Mouse (Mus musculus) liver, embryonic 16.5 days (tissue): ENCODE measurements around the gene Rad52. TPM values are rescaled to one million over a fixed set of nuclear protein-coding genes. Genes with fewer than 3 reads are reported as not detected.
A peak's percentile ranks its signal among the peaks of the same experiment; 100 is the strongest.

Source experiments
- ATAC-seq: fragments of 200-750 bp; cut with Nextera tagmentation; 2 replicates; pipeline ENCODE4 v1.8.0; 2017; ENCODE audit warnings: low read depth, mild to moderate bottlenecking, moderate number of reproducible peaks, moderate library complexity
- H3K27ac ChIP-seq: fragments of 300-500 bp; sonication (generic); 2 replicates; pipeline ENCODE4 v1.5.1; 2014; ENCODE audit warnings: mild to moderate bottlenecking, low read length
- H3K27me3 ChIP-seq: fragments of 300-500 bp; sonication (generic); 2 replicates; pipeline ENCODE4 v1.6.1; 2014; ENCODE audit warnings: low read depth, low read length, mixed read lengths; ENCODE audit not compliant: control insufficient read depth, insufficient read depth
- H3K36me3 ChIP-seq: fragments of 300-500 bp; sonication (generic); 2 replicates; pipeline ENCODE4 v1.6.1; 2014; ENCODE audit warnings: mild to moderate bottlenecking; ENCODE audit not compliant: control insufficient read depth, insufficient read depth
- H3K4me1 ChIP-seq: fragments of 300-500 bp; sonication (generic); 2 replicates; pipeline ENCODE4 v1.6.1; 2014; ENCODE audit warnings: low read depth, low read length, mixed read lengths; ENCODE audit not compliant: control insufficient read depth
- H3K4me2 ChIP-seq: fragments of 300-500 bp; sonication (generic); 2 replicates; pipeline ENCODE4 v1.6.1; 2014; ENCODE audit warnings: low read depth, low read length, mixed read lengths
- H3K4me3 ChIP-seq: fragments of 300-500 bp; sonication (generic); 2 replicates; pipeline ENCODE4 v1.5.1; 2014; ENCODE audit warnings: low read depth, mild to moderate bottlenecking, low read length
- H3K9ac ChIP-seq: fragments of 300-500 bp; sonication (generic); 2 replicates; pipeline ENCODE4 v1.6.1; 2014; ENCODE audit warnings: low read depth, low read length
- H3K9me3 ChIP-seq: fragments of 300-500 bp; sonication (generic); replicated peaks from 2 replicates; pipeline ENCODE4 v1.6.1; 2016; ENCODE audit warnings: low read length; ENCODE audit not compliant: control insufficient read depth
- WGBS: fragments of 180-500 bp; shearing (Covaris S2); extraction: QIAGEN DNeasy Blood & Tissue Kit; methylation state at CpG from one replicate; pipeline ENCODE4 v1.1.7; 2014; ENCODE audit not compliant: insufficient replicate concordance; 5-methylcytosine and 5-hydroxymethylcytosine counted together
- polyA plus RNA-seq: library from polyadenylated mRNA; unstranded; fragments of >200 nt; fragmentation: Nextera tagmentation; extraction: Ambion mirVana; gene quantifications from 2 replicates; pipeline ENCODE4 v1.2.1, GENCODE M21; 2015

Rad52 gene
- polyA plus RNA-seq = 8.3 and 8.7 TPM in 2 replicates

- H3K27me3 ChIP-seq = no peaks in the 10 kb centered on the region
- H3K9ac ChIP-seq = peak within 1 kb of the TSS; percentile 91
- H3K4me2 ChIP-seq = peak within 1 kb of the TSS; percentile 66
- peak; percentile 89 for ATAC-seq
- peak within 1 kb of the TSS; percentile 90 for H3K4me3 ChIP-seq
- WGBS = 1% methylated on average over 67 of the region's 67 CpGs
- H3K4me1 ChIP-seq = peaks cover 10% of the 10 kb centered on the region
- H3K36me3 ChIP-seq = no peaks in the 10 kb centered on the region
- H3K27ac ChIP-seq = peak within 1 kb of the TSS; percentile 96
- H3K9me3 ChIP-seq = no peaks in the 10 kb centered on the region
Measured at GRCm38 (mm10) chr6:119902204-119903080, at the start of gene Rad52. Gene Rad52 (plus strand): TSS chr6:119902698.

GRCm38 (mm10) chr6:119854156-119854555, 48.3 kb upstream of the Rad52 start:
- Histone ChIP-seq H3K27me3 (no peaks in the 10 kb centered on the region), H3K9ac (no peak overlapping the region), H3K9me3 (no peaks in the 10 kb centered on the region), H3K4me1 (no peaks in the 10 kb centered on the region), H3K27ac (no peak overlapping the region), H3K4me2 (no peak overlapping the region), H3K36me3 (no peaks in the 10 kb centered on the region), H3K4me3 (no peak overlapping the region)
- 44% methylated on average over 2 of the region's 2 CpGs for WGBS
- ATAC-seq = no peak

- Histone ChIP-seq H3K27ac (no peak overlapping the region), H3K9me3 (no peaks in the 10 kb centered on the region), H3K9ac (no peak overlapping the region), H3K4me3 (no peak overlapping the region), H3K4me2 (no peak overlapping the region), H3K4me1 (no peaks in the 10 kb centered on the region), H3K27me3 (no peaks in the 10 kb centered on the region), H3K36me3 (no peaks in the 10 kb centered on the region)
- WGBS = 72% methylated on average over 4 of the region's 4 CpGs
- no peak for ATAC-seq
Measured at GRCm38 (mm10) chr6:119855471-119855870, 47.0 kb upstream of the Rad52 start.

GRCm38 (mm10) chr6:119860236-119860635, 42.3 kb upstream of the Rad52 start:
- Histone ChIP-seq H3K36me3 (no peaks in the 10 kb centered on the region), H3K27me3 (no peaks in the 10 kb centered on the region), H3K4me1 (no peaks in the 10 kb centered on the region), H3K4me3 (no peak overlapping the region), H3K9me3 (no peaks in the 10 kb centered on the region), H3K9ac (no peak overlapping the region), H3K4me2 (no peak overlapping the region), H3K27ac (no peak overlapping the region)
- no peak for ATAC-seq
- WGBS = 70% methylated on average over 2 of the region's 2 CpGs

GRCm38 (mm10) chr6:119861519-119861918, 41.0 kb upstream of the Rad52 start:
- H3K9ac ChIP-seq = no peak overlapping the region
- no peaks in the 10 kb centered on the region for H3K9me3 ChIP-seq
- H3K27ac ChIP-seq = no peak overlapping the region
- no peak for ATAC-seq
- H3K4me1 ChIP-seq = no peaks in the 10 kb centered on the region
- no peaks in the 10 kb centered on the region for H3K27me3 ChIP-seq
- H3K36me3 ChIP-seq = no peaks in the 10 kb centered on the region
- H3K4me3 ChIP-seq = no peak overlapping the region
- H3K4me2 ChIP-seq = no peak overlapping the region
- WGBS = 74% methylated on average over 8 of the region's 8 CpGs

GRCm38 (mm10) chr6:119864341-119865034, 38.0 kb upstream of the Rad52 start:
- Histone ChIP-seq H3K4me3 (no peak overlapping the region), H3K27ac (no peak overlapping the region), H3K9me3 (no peaks in the 10 kb centered on the region), H3K9ac (no peak overlapping the region), H3K27me3 (no peaks in the 10 kb centered on the region), H3K4me2 (no peak overlapping the region), H3K4me1 (no peaks in the 10 kb centered on the region), H3K36me3 (no peaks in the 10 kb centered on the region)
- no peak for ATAC-seq
- 75% methylated on average over 11 of the region's 11 CpGs for WGBS

GRCm38 (mm10) chr6:119883151-119883550, 19.3 kb upstream of the Rad52 start:
- Histone ChIP-seq H3K4me2 (no peak overlapping the region), H3K27me3 (no peaks in the 10 kb centered on the region; the same call in 1 of the 2 replicates), H3K9ac (no peak overlapping the region), H3K4me1 (no peaks in the 10 kb centered on the region), H3K9me3 (no peaks in the 10 kb centered on the region), H3K27ac (no peak overlapping the region), H3K36me3 (no peaks in the 10 kb centered on the region), H3K4me3 (no peak overlapping the region)
- ATAC-seq = no peak
- WGBS = 37% methylated on average over 7 of the region's 7 CpGs

GRCm38 (mm10) chr6:119892711-119893110, 9.8 kb upstream of the Rad52 start:
- Histone ChIP-seq H3K4me3 (no peak overlapping the region), H3K27ac (no peak overlapping the region), H3K4me1 (no peaks in the 10 kb centered on the region), H3K9ac (no peak overlapping the region), H3K9me3 (no peaks in the 10 kb centered on the region), H3K4me2 (no peak overlapping the region), H3K27me3 (no peaks in the 10 kb centered on the region), H3K36me3 (no peaks in the 10 kb centered on the region)
- ATAC-seq = no peak
- 41% methylated on average over 7 of the region's 7 CpGs for WGBS
